Mouse (Mus musculus): Measurements from ENCODE around the gene Tlr11. TPM values are rescaled to one million over a fixed set of nuclear protein-coding genes. Genes with fewer than 3 reads are reported as not detected.

Tlr11 gene
- polyA plus RNA-seq, 1 experiment from 2014 or later, result not detected

Other genes with a start within 250 kb of the Tlr11 start
- gene Olfr727, start 234.7 kb upstream of the Tlr11 start, polyA plus RNA-seq (2014; fragmentation: Nextera tagmentation; extraction: Ambion mirVana), result not detected in 2 replicates
- not detected in 2 replicates for gene Olfr728, start 215.2 kb upstream of the Tlr11 start, polyA plus RNA-seq (2014; fragmentation: Nextera tagmentation; extraction: Ambion mirVana)
- not detected in 2 replicates for gene Olfr729, start 205.0 kb upstream of the Tlr11 start, polyA plus RNA-seq (2014; fragmentation: Nextera tagmentation; extraction: Ambion mirVana)
- gene Olfr730, start 169.7 kb upstream of the Tlr11 start, polyA plus RNA-seq (2014; fragmentation: Nextera tagmentation; extraction: Ambion mirVana), result not detected in 2 replicates
- gene Olfr731, start 116.0 kb upstream of the Tlr11 start, polyA plus RNA-seq (2014; fragmentation: Nextera tagmentation; extraction: Ambion mirVana), result not detected in 2 replicates
- gene Olfr732, start 73.7 kb upstream of the Tlr11 start, polyA plus RNA-seq (2014; fragmentation: Nextera tagmentation; extraction: Ambion mirVana), result not detected in 2 replicates
- gene Olfr733, start 56.4 kb upstream of the Tlr11 start, polyA plus RNA-seq (2014; fragmentation: Nextera tagmentation; extraction: Ambion mirVana), result not detected in 2 replicates
- gene Olfr734, start 31.2 kb upstream of the Tlr11 start, polyA plus RNA-seq (2014; fragmentation: Nextera tagmentation; extraction: Ambion mirVana), result not detected in 2 replicates
- gene Olfr735, start 9.0 kb upstream of the Tlr11 start, polyA plus RNA-seq (2014; fragmentation: Nextera tagmentation; extraction: Ambion mirVana), result not detected in 2 replicates
- not detected in 2 replicates for gene Olfr736, start 23.2 kb downstream of the Tlr11 start, polyA plus RNA-seq (2014; fragmentation: Nextera tagmentation; extraction: Ambion mirVana)
- gene Olfr738, start 49.7 kb downstream of the Tlr11 start, polyA plus RNA-seq (2014; fragmentation: Nextera tagmentation; extraction: Ambion mirVana), result not detected in 2 replicates
- gene Olfr739, start 60.7 kb downstream of the Tlr11 start, polyA plus RNA-seq (2014; fragmentation: Nextera tagmentation; extraction: Ambion mirVana), result not detected in 2 replicates
- gene Olfr740, start 87.6 kb downstream of the Tlr11 start, polyA plus RNA-seq (2014; fragmentation: Nextera tagmentation; extraction: Ambion mirVana), result not detected in 2 replicates
- gene Olfr741, start 114.8 kb downstream of the Tlr11 start, polyA plus RNA-seq (2014; fragmentation: Nextera tagmentation; extraction: Ambion mirVana), result not detected in 2 replicates
- gene Olfr742, start 145.7 kb downstream of the Tlr11 start, polyA plus RNA-seq (2014; fragmentation: Nextera tagmentation; extraction: Ambion mirVana), result not detected in 2 replicates
- gene Olfr743, start 163.9 kb downstream of the Tlr11 start, polyA plus RNA-seq (2014; fragmentation: Nextera tagmentation; extraction: Ambion mirVana), result not detected in 2 replicates

Data from forebrain, embryonic 14.5 days (tissue).